Mouse (Mus musculus): ENCODE results near the gene Cacng2. TPM values are rescaled to one million over a fixed set of nuclear protein-coding genes. Genes with fewer than 3 reads are reported as not detected.

The Cacng2 gene
- polyA plus RNA-seq, 1 experiment from 2014 or later, result not detected

DNA sequence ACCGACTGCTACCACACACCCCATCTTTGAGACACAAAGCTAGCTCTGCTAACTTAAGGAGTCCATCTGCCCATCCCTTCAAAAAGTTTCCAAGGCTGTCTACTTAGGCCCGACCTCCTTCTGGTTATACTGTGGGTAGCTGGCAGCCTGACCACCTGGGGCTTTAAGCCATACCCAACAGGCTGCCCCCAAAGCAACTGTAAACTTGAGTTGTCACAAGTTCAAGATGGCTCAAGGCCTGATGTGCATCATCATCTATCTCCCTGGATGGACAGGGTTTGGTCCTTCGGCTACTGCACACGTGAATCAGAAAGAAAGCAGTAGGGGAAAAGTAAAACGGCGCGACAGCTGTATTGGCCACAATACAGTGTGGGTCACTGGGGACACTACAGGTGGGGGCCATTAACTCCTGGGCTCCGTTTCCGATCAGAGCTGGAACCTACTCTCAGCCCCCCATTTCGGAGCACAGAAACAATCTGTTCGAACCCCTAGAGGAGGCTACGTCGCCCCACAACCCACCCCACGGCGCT is 149.8 kb downstream of the Cacng2 start:
- peak overlapping the region; percentile 97 for H3K27ac ChIP-seq
- DNase-seq (ENCODE audit: low spot score), result no peak
- peaks cover 34% of the 10 kb centered on the region for H3K36me3 ChIP-seq (ENCODE audit: insufficient read depth, low read length)
- H3K4me2 ChIP-seq (ENCODE audit: low read length), result peak overlapping the region; percentile 75
- no peaks in the 10 kb centered on the region for H3K9me3 ChIP-seq (replicated peaks; ENCODE audit: low read length)
- H3K4me3 ChIP-seq (replicated peaks; ENCODE audit: low read depth, low read length), result peak overlapping the region; percentile 86
- 3% methylated on average over 15 of the region's 15 CpGs for WGBS
- H3K27me3 ChIP-seq (ENCODE audit: insufficient read depth, low read length), result no peaks in the 10 kb centered on the region
- ATAC-seq (replicated peaks; ENCODE audit: low FRiP score, low read depth), result no peak
- peaks cover 9% of the 10 kb centered on the region; the same call in 1 of the 2 replicates for H3K4me1 ChIP-seq (replicated peaks; ENCODE audit: insufficient read depth, low read length)
- no peak for TF ChIP-seq CTCF (IDR thresholded peaks at IDR 0.05; ENCODE audit: low read depth)
- H3K9ac ChIP-seq (ENCODE audit: low read depth, low read length), result peak overlapping the region; percentile 93

- no peak for DNase-seq (ENCODE audit: low spot score)
- Histone ChIP-seq H3K4me3 (replicated peaks; ENCODE audit: low read depth, low read length) (no peak overlapping the region), H3K4me1 (replicated peaks; ENCODE audit: insufficient read depth, low read length) (peaks cover 9% of the 10 kb centered on the region; the same call in 1 of the 2 replicates), H3K4me2 (ENCODE audit: low read length) (no peak overlapping the region), H3K9me3 (replicated peaks; ENCODE audit: low read length) (no peaks in the 10 kb centered on the region), H3K27me3 (ENCODE audit: insufficient read depth, low read length) (no peaks in the 10 kb centered on the region), H3K36me3 (ENCODE audit: insufficient read depth, low read length) (peaks cover 81% of the 10 kb centered on the region), H3K9ac (ENCODE audit: low read depth, low read length) (no peak overlapping the region), H3K27ac (no peak overlapping the region)
- TF ChIP-seq CTCF (IDR thresholded peaks at IDR 0.05; ENCODE audit: low read depth), result no peak
- no peak for ATAC-seq (replicated peaks; ENCODE audit: low FRiP score, low read depth)
- WGBS, result 85% methylated on average over 9 of the region's 9 CpGs
Observed at GRCm38 (mm10) chr15:77965117-77965528, 154.7 kb downstream of the Cacng2 start.

DNA sequence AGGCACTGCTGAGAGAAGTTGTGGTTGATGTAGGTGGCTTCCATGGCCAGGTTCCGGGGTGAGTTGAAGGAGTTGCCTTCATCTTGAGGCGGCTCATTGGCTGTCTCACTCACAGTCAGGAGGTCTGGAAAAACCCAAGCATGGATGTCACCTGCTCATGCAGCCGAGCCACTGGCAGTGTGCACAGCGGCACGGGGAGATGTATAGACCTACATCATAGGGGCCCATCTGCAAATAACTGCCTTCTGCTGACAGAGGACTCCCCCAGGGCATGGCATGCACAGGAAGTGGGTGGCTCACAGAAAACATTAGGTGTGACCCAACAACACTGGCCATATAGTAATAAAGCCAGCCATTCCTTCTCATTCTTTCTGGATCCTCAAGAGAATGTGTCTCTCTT is 157.4 kb downstream of the Cacng2 start:
- no peak for DNase-seq (ENCODE audit: low spot score)
- H3K9ac ChIP-seq (ENCODE audit: low read depth, low read length), result no peak overlapping the region
- H3K36me3 ChIP-seq (ENCODE audit: insufficient read depth, low read length), result peaks cover 88% of the 10 kb centered on the region
- H3K27me3 ChIP-seq (ENCODE audit: insufficient read depth, low read length), result no peaks in the 10 kb centered on the region
- H3K27ac ChIP-seq, result no peak overlapping the region
- no peak for TF ChIP-seq CTCF (IDR thresholded peaks at IDR 0.05; ENCODE audit: low read depth)
- no peaks in the 10 kb centered on the region for H3K9me3 ChIP-seq (replicated peaks; ENCODE audit: low read length)
- no peak overlapping the region for H3K4me3 ChIP-seq (replicated peaks; ENCODE audit: low read depth, low read length)
- no peaks in the 10 kb centered on the region for H3K4me1 ChIP-seq (replicated peaks; ENCODE audit: insufficient read depth, low read length)
- 94% methylated on average over 5 of the region's 5 CpGs for WGBS
- ATAC-seq (replicated peaks; ENCODE audit: low FRiP score, low read depth), result no peak
- H3K4me2 ChIP-seq (ENCODE audit: low read length), result no peak overlapping the region

DNA sequence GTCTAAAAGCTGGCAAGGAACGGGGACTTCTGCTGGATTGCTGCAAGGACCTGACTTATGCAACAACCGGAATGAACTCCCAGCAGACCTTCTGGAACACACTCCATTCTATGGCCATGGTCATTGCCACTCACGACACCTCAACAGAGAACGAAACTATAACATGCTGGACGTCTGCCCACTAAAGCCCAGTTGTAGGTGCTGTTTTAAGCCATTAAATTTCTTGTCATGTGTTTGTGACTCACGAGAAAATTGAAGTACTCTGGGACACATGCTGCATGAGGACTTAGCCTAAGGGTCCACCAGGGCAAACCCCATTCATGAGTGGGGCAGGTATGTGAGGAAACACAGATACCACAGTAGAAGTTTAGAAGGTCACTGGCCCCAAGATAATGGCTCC is 159.1 kb downstream of the Cacng2 start:
- Histone ChIP-seq H3K27me3 (ENCODE audit: insufficient read depth, low read length) (no peaks in the 10 kb centered on the region), H3K27ac (no peak overlapping the region), H3K36me3 (ENCODE audit: insufficient read depth, low read length) (peaks cover 72% of the 10 kb centered on the region), H3K9me3 (replicated peaks; ENCODE audit: low read length) (no peaks in the 10 kb centered on the region), H3K4me3 (replicated peaks; ENCODE audit: low read depth, low read length) (no peak overlapping the region), H3K4me1 (replicated peaks; ENCODE audit: insufficient read depth, low read length) (peaks cover 7% of the 10 kb centered on the region), H3K4me2 (ENCODE audit: low read length) (no peak overlapping the region), H3K9ac (ENCODE audit: low read depth, low read length) (no peak overlapping the region)
- TF ChIP-seq CTCF (IDR thresholded peaks at IDR 0.05; ENCODE audit: low read depth), result no peak
- 88% methylated on average over 6 of the region's 6 CpGs for WGBS
- ATAC-seq (replicated peaks; ENCODE audit: low FRiP score, low read depth), result no peak
- no peak for DNase-seq (ENCODE audit: low spot score)

GRCm38 (mm10) chr15:77958071-77958470 is 161.8 kb downstream of the Cacng2 start:
- no peaks in the 10 kb centered on the region for H3K9me3 ChIP-seq (replicated peaks; ENCODE audit: low read length)
- 61% methylated on average over 3 of the region's 3 CpGs for WGBS
- ATAC-seq (replicated peaks; ENCODE audit: low FRiP score, low read depth), result no peak
- peaks cover 47% of the 10 kb centered on the region for H3K36me3 ChIP-seq (ENCODE audit: insufficient read depth, low read length)
- H3K9ac ChIP-seq (ENCODE audit: low read depth, low read length), result no peak overlapping the region
- no peaks in the 10 kb centered on the region for H3K27me3 ChIP-seq (ENCODE audit: insufficient read depth, low read length)
- TF ChIP-seq CTCF (IDR thresholded peaks at IDR 0.05; ENCODE audit: low read depth), result no peak
- H3K27ac ChIP-seq, result no peak overlapping the region
- H3K4me3 ChIP-seq (replicated peaks; ENCODE audit: low read depth, low read length), result no peak overlapping the region
- DNase-seq (ENCODE audit: low spot score), result no peak
- peaks cover 9% of the 10 kb centered on the region for H3K4me1 ChIP-seq (replicated peaks; ENCODE audit: insufficient read depth, low read length)
- H3K4me2 ChIP-seq (ENCODE audit: low read length), result no peak overlapping the region

- 43% methylated on average over 5 of the region's 5 CpGs for WGBS
- TF ChIP-seq CTCF (IDR thresholded peaks at IDR 0.05; ENCODE audit: low read depth), result no peak
- no peak overlapping the region for H3K4me2 ChIP-seq (ENCODE audit: low read length)
Observed at GRCm38 (mm10) chr15:77957625-77958024, 162.2 kb downstream of the Cacng2 start.

More at GRCm38 (mm10) chr15:77957625-77958024, 162.2 kb downstream of the Cacng2 start:
- no peaks in the 10 kb centered on the region for H3K9me3 ChIP-seq (replicated peaks; ENCODE audit: low read length)
- no peak overlapping the region for H3K9ac ChIP-seq (ENCODE audit: low read depth, low read length)
- no peaks in the 10 kb centered on the region for H3K27me3 ChIP-seq (ENCODE audit: insufficient read depth, low read length)
- peaks cover 9% of the 10 kb centered on the region for H3K4me1 ChIP-seq (replicated peaks; ENCODE audit: insufficient read depth, low read length)
- ATAC-seq (replicated peaks; ENCODE audit: low FRiP score, low read depth), result no peak
- H3K36me3 ChIP-seq (ENCODE audit: insufficient read depth, low read length), result peaks cover 43% of the 10 kb centered on the region
- H3K27ac ChIP-seq, result no peak overlapping the region
- DNase-seq (ENCODE audit: low spot score), result no peak
- H3K4me3 ChIP-seq (replicated peaks; ENCODE audit: low read depth, low read length), result no peak overlapping the region
